Mouse (Mus musculus) ES-Bruce4 (cell line): ENCODE data around the gene H2afx.

Experiments used
- CTCF ChIP-seq: IDR thresholded peaks from one replicate; pipeline ENCODE4 v1.8.1; 2011; ENCODE audit warnings: low read depth, low read length
- POLR2A ChIP-seq: IDR thresholded peaks from one replicate; pipeline ENCODE4 v1.8.1; 2011; ENCODE audit warnings: low read length; ENCODE audit not compliant: insufficient read depth

DNA sequence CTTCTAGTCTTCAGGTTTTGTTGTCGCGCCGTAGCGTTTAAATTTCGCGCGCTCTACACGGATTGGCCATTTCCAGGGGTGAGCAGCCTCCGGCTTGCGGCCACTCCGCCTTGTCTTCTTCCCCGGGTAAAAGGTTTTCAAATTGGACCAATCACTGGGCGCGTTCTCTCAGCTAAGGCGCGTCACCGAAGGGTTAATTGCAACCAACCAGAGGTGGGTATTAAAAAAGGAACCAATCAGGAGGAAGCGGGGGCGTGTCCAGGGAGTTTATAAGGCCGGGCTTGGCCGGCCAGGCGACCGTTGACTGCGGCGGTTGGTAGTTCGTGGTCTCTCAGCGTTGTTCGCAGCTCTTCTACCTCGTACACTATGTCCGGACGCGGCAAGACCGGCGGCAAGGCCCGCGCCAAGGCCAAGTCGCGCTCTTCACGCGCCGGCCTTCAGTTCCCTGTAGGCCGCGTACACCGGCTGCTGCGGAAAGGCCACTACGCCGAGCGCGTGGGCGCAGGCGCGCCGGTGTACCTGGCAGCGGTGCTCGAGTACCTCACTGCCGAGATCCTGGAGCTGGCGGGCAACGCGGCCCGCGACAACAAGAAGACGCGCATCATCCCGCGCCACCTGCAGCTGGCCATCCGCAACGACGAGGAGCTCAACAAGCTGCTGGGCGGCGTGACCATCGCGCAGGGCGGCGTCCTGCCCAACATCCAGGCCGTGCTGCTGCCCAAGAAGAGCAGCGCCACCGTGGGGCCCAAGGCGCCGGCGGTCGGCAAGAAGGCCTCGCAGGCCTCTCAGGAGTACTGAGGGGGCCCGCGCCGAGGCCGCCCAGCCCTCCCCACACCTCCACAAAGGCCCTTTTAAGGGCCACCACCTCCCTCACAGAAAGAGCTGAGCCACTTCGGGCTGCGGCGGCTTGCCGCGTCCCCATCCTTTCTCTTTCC is at the start of gene H2afx:
- TF ChIP-seq CTCF (no peak), POLR2A (peak; percentile 99)
